Mouse (Mus musculus) myocyte (in vitro differentiated cells): ENCODE measurements around the gene Lrp5.

Experiments
- CEBPB ChIP-seq: IDR thresholded peaks from 2 replicates; pipeline ENCODE4 v1.6.1; 2011; ENCODE audit warnings: mild to moderate bottlenecking, moderate library complexity; ENCODE audit not compliant: poor library complexity, insufficient read depth, severe bottlenecking
- E2F4 ChIP-seq: IDR thresholded peaks from one replicate; pipeline ENCODE4 v1.6.1; 2011; ENCODE audit warnings: mild to moderate bottlenecking, control low read depth, moderate library complexity; ENCODE audit not compliant: insufficient read depth
- MYOD1 ChIP-seq, 3 experiments: IDR thresholded peaks; one replicate each; pipeline ENCODE4 v1.6.1; 2011; ENCODE audit warnings: control low read depth in 2 of 3, low read depth in 2 of 3, mild to moderate bottlenecking in 2 of 3, moderate library complexity in 1 of 3; ENCODE audit not compliant: insufficient read length in 2 of 3, control insufficient read depth in 1 of 3
- MYOG ChIP-seq, 3 experiments: IDR thresholded peaks; one replicate each; pipeline ENCODE4 v1.6.1; 2011; ENCODE audit warnings: control low read depth in 2 of 3, low read depth in 2 of 3, mild to moderate bottlenecking in 2 of 3; ENCODE audit not compliant: insufficient read length in 2 of 3, control insufficient read depth in 1 of 3, insufficient read depth in 1 of 3
- POLR2A ChIP-seq: IDR thresholded peaks from one replicate; pipeline ENCODE4 v1.6.1; 2011; ENCODE audit warnings: low read depth, mild to moderate bottlenecking, control low read depth, moderate library complexity; ENCODE audit not compliant: insufficient read length
- POLR2AphosphoS2 ChIP-seq: IDR thresholded peaks from one replicate; pipeline ENCODE4 v1.6.1; 2011; ENCODE audit warnings: low read depth, control low read depth; ENCODE audit not compliant: insufficient read length
- REST ChIP-seq: IDR thresholded peaks from one replicate; pipeline ENCODE4 v1.6.1; 2011; ENCODE audit warnings: mild to moderate bottlenecking, control low read depth, moderate library complexity; ENCODE audit not compliant: insufficient read depth, insufficient read length
- TCF12 ChIP-seq: IDR thresholded peaks from one replicate; pipeline ENCODE4 v1.6.1; 2011; ENCODE audit warnings: mild to moderate bottlenecking, control low read depth; ENCODE audit not compliant: poor library complexity, insufficient read depth, severe bottlenecking
- TCF3 ChIP-seq: IDR thresholded peaks from one replicate; pipeline ENCODE4 v1.6.1; 2011; ENCODE audit warnings: low read depth, control low read depth; ENCODE audit not compliant: insufficient read length
- USF1 ChIP-seq: IDR thresholded peaks from one replicate; pipeline ENCODE4 v1.6.1; 2011; ENCODE audit warnings: low read depth, mild to moderate bottlenecking, control low read depth, moderate library complexity

GRCm38 (mm10) chr19:3667155-3667895 is 19.0 kb downstream of the Lrp5 start:
- TF ChIP-seq TCF3 (no peak), POLR2AphosphoS2 (no peak), CEBPB (no peak), USF1 (no peak), POLR2A (no peak), MYOG (IDR thresholded peaks at IDR 0.05; ENCODE audit: control insufficient read depth in 1 of 3, insufficient read depth in 1 of 3, insufficient read length in 2 of 3, low read depth in 2 of 3) (no peak), E2F4 (no peak), REST (no peak), MYOD1 (IDR thresholded peaks at IDR 0.05; ENCODE audit: control insufficient read depth in 1 of 3, insufficient read length in 2 of 3, low read depth in 2 of 3) (no peak), TCF12 (no peak)
